Mouse (Mus musculus) MEL (cell line): ENCODE data around the gene Kdm5a.

Source experiments
- CTCF ChIP-seq, 3 experiments: IDR thresholded peaks in 2 of 3; conservative IDR thresholded peaks in 1 of 3; 2 replicates each; pipeline ENCODE4 v1.5.1; 2011 to 2012; ENCODE audit warnings: low read length in 3 of 3, low read depth in 2 of 3, mild to moderate bottlenecking in 2 of 3, improper control_type of control experiment in 1 of 3, inconsistent platforms in 1 of 3, mixed read lengths in 1 of 3, moderate library complexity in 1 of 3; ENCODE audit not compliant: control insufficient read depth in 1 of 3, insufficient read depth in 1 of 3, poor library complexity in 1 of 3, severe bottlenecking in 1 of 3
- MEF2A ChIP-seq: IDR thresholded peaks from 2 replicates; pipeline ENCODE4 v1.6.1; 2014; ENCODE audit warnings: low read depth, mild to moderate bottlenecking, inconsistent platforms, low read length, improper control_type of control experiment; ENCODE audit not compliant: poor library complexity, insufficient replicate concordance, severe bottlenecking; ENCODE audit errors: extremely low read depth
- MYC ChIP-seq: IDR thresholded peaks from 2 replicates; pipeline ENCODE4 v1.6.1; 2011; ENCODE audit warnings: low read depth, mild to moderate bottlenecking, low read length, improper control_type of control experiment, moderate library complexity
- USF2 ChIP-seq, 2 experiments: IDR thresholded peaks; 2 replicates each; pipeline ENCODE4 v1.6.1; 2011 to 2012; ENCODE audit warnings: improper control_type of control experiment in 2 of 2, low read length in 2 of 2, borderline replicate concordance in 1 of 2, inconsistent platforms in 1 of 2, low read depth in 1 of 2, mild to moderate bottlenecking in 1 of 2; ENCODE audit not compliant: insufficient read depth in 1 of 2
- ZNF384 ChIP-seq: IDR thresholded peaks from 2 replicates; pipeline ENCODE4 v1.6.1; 2012; ENCODE audit warnings: low read depth, mild to moderate bottlenecking, inconsistent platforms, low read length, improper control_type of control experiment

- no peak for TF ChIP-seq MYC
- no peak for TF ChIP-seq CTCF (IDR thresholded peaks at IDR 0.05 in 2 of 3, conservative IDR thresholded peaks at IDR 0.05 in 1 of 3; ENCODE audit: control insufficient read depth in 1 of 3, insufficient read depth in 1 of 3, low read depth in 2 of 3, low read length in 3 of 3, poor library complexity in 1 of 3, severe bottlenecking in 1 of 3)
- no peak for TF ChIP-seq ZNF384
- TF ChIP-seq MEF2A: no peak
- no peak for TF ChIP-seq USF2 (IDR thresholded peaks at IDR 0.05; ENCODE audit: borderline replicate concordance in 1 of 2, insufficient read depth in 1 of 2, low read depth in 1 of 2, low read length in 2 of 2)
Measured at GRCm38 (mm10) chr6:120462251-120462650, 98.3 kb downstream of the Kdm5a start.
